Mouse (Mus musculus) midbrain, postnatal 0 days (tissue): ENCODE results near the gene Ddx39b. TPM values are rescaled to one million over a fixed set of nuclear protein-coding genes. Genes with fewer than 3 reads are reported as not detected.

Experiments
- ATAC-seq: fragments of 200-750 bp; cut with Nextera tagmentation; 2 replicates; pipeline ENCODE4 v1.8.0; 2017; ENCODE audit warnings: moderate number of reproducible peaks, mild to moderate bottlenecking, moderate TSS enrichment, moderate library complexity; ENCODE audit not compliant: low FRiP score
- DNase-seq: peaks from one replicate; pipeline ENCODE4 v3.0.0-alpha.2; 2015; ENCODE audit warnings: low spot score
- H3K27ac ChIP-seq: fragments of 300-500 bp; sonication (generic); 2 replicates; pipeline ENCODE4 v1.5.1; 2014; ENCODE audit warnings: low read depth, mild to moderate bottlenecking, low read length, mixed read lengths
- H3K27me3 ChIP-seq: fragments of 300-500 bp; sonication (generic); 2 replicates; pipeline ENCODE4 v1.6.1; 2014; ENCODE audit warnings: low read length, control low read depth, mixed read lengths; ENCODE audit not compliant: insufficient read depth
- H3K36me3 ChIP-seq: fragments of 300-500 bp; sonication (generic); 2 replicates; pipeline ENCODE4 v1.6.1; 2014; ENCODE audit warnings: low read length, control low read depth, mixed read lengths; ENCODE audit not compliant: insufficient read depth
- H3K4me1 ChIP-seq: fragments of 300-500 bp; sonication (generic); 2 replicates; pipeline ENCODE4 v1.6.1; 2014; ENCODE audit warnings: mild to moderate bottlenecking, control low read depth, antibody characterized with exemption, low read length, mixed read lengths; ENCODE audit not compliant: insufficient read depth
- H3K4me2 ChIP-seq: fragments of 300-500 bp; sonication (generic); 2 replicates; pipeline ENCODE4 v1.6.1; 2014; ENCODE audit warnings: low read depth, mild to moderate bottlenecking, low read length, mixed read lengths; ENCODE audit not compliant: poor library complexity, severe bottlenecking
- H3K4me3 ChIP-seq: fragments of 300-500 bp; sonication (generic); 2 replicates; pipeline ENCODE4 v1.5.1; 2014; ENCODE audit warnings: low read depth, mild to moderate bottlenecking, low read length, moderate library complexity
- H3K9ac ChIP-seq: fragments of 300-500 bp; sonication (generic); replicated peaks from 2 replicates; pipeline ENCODE4 v1.6.1; 2014; ENCODE audit warnings: mild to moderate bottlenecking, low read length, moderate library complexity, mixed read lengths; ENCODE audit not compliant: poor library complexity, severe bottlenecking
- H3K9me3 ChIP-seq: fragments of 300-500 bp; sonication (generic); 2 replicates; pipeline ENCODE4 v1.6.1; 2016; ENCODE audit warnings: low read length, control low read depth
- CTCF ChIP-seq: IDR thresholded peaks from 2 replicates; pipeline ENCODE4 v1.5.1; 2016; ENCODE audit warnings: antibody characterized with exemption, mild to moderate bottlenecking
- WGBS: fragments of 180-500 bp; shearing (Covaris S2); extraction: QIAGEN DNeasy Blood & Tissue Kit; methylation state at CpG from one replicate; pipeline ENCODE4 v1.1.7; 2014; 5-methylcytosine and 5-hydroxymethylcytosine counted together
- polyA plus RNA-seq: library from polyadenylated mRNA; unstranded; fragments of >200 nt; fragmentation: Nextera tagmentation; extraction: Ambion mirVana; gene quantifications from 2 replicates; pipeline ENCODE4 v1.2.1, GENCODE M21; 2015
- total RNA-seq: library from RNA; depleted of rRNA; stranded (reverse); fragments of >200 nt; gene quantifications from 2 replicates; pipeline ENCODE4 v1.2.3, GENCODE M21; 2014

The Ddx39b gene
- total and polyA plus RNA-seq, 2 experiments from 2014 or later: 261 to 329 TPM

GRCm38 (mm10) chr17:35257378-35257777, 15.8 kb downstream of the Ddx39b start:
- TF ChIP-seq CTCF: no peak
- no peak overlapping the region for H3K27ac ChIP-seq
- H3K4me2 ChIP-seq: no peak overlapping the region
- no peak overlapping the region for H3K9ac ChIP-seq
- peaks cover 20% of the 10 kb centered on the region for H3K36me3 ChIP-seq
- H3K4me3 ChIP-seq: no peak overlapping the region
- ATAC-seq (no peak), DNase-seq (no peak)
- WGBS: 77% methylated on average over 1 of the region's 1 CpGs
- no peaks in the 10 kb centered on the region for H3K27me3 ChIP-seq
- H3K4me1 ChIP-seq: no peaks in the 10 kb centered on the region
- H3K9me3 ChIP-seq: no peaks in the 10 kb centered on the region

- Histone ChIP-seq H3K9me3 (no peaks in the 10 kb centered on the region), H3K4me3 (no peak overlapping the region), H3K27me3 (no peaks in the 10 kb centered on the region), H3K9ac (no peak overlapping the region), H3K4me2 (peak overlapping the region; percentile 27; the same call in 1 of the 2 replicates), H3K36me3 (peaks cover 14% of the 10 kb centered on the region), H3K27ac (no peak overlapping the region), H3K4me1 (no peaks in the 10 kb centered on the region)
- WGBS: 13% methylated on average over 17 of the region's 17 CpGs
- DNase-seq (peak; percentile 94), ATAC-seq (no peak)
- TF ChIP-seq CTCF: peak; percentile 91
These were observed 16.4 kb downstream of the Ddx39b start for GRCm38 (mm10) chr17:35257824-35258491.

GRCm38 (mm10) chr17:35258492-35259478, 17.2 kb downstream of the Ddx39b start:
- Histone ChIP-seq H3K4me1 (no peaks in the 10 kb centered on the region), H3K27me3 (no peaks in the 10 kb centered on the region), H3K4me2 (no peak overlapping the region), H3K4me3 (no peak overlapping the region), H3K9me3 (no peaks in the 10 kb centered on the region), H3K9ac (no peak overlapping the region), H3K36me3 (peaks cover 6% of the 10 kb centered on the region), H3K27ac (no peak overlapping the region)
- ATAC-seq: no peak
- DNase-seq: no peak
- TF ChIP-seq CTCF: no peak
- 64% methylated on average over 14 of the region's 14 CpGs for WGBS

- H3K4me2 ChIP-seq: no peak overlapping the region
- H3K27me3 ChIP-seq: no peaks in the 10 kb centered on the region
- H3K4me3 ChIP-seq: no peak overlapping the region
- H3K4me1 ChIP-seq: no peaks in the 10 kb centered on the region
- no peak overlapping the region for H3K27ac ChIP-seq
- H3K9me3 ChIP-seq: no peaks in the 10 kb centered on the region
- DNase-seq (no peak), ATAC-seq (no peak)
- H3K36me3 ChIP-seq: no peaks in the 10 kb centered on the region
- H3K9ac ChIP-seq: no peak overlapping the region
- TF ChIP-seq CTCF: no peak
- 69% methylated on average over 4 of the region's 4 CpGs for WGBS
These were observed 18.1 kb downstream of the Ddx39b start for GRCm38 (mm10) chr17:35259621-35260020.

DNA sequence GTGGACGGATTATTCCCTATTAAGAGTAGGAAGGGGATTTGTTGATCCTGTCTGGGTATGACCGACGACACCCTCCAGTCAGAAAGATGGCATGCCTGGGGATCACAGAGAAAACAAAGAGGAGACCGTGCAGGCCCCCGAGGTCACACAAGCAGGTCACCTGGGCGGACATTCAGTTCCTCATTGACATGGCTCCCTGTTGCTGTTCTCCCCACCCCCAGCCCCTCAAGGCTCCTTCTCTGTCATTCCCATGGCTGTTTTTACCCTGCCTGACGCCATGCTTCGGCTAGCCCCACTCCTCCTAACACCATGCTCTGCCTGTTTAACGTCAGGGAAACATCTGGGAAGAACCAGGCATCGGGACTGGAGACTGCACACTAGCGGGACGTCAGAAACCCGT, 20.1 kb downstream of the Ddx39b start:
- no peak overlapping the region for H3K9ac ChIP-seq
- no peaks in the 10 kb centered on the region for H3K36me3 ChIP-seq
- H3K4me2 ChIP-seq: no peak overlapping the region
- H3K9me3 ChIP-seq: no peaks in the 10 kb centered on the region
- no peak overlapping the region for H3K27ac ChIP-seq
- no peaks in the 10 kb centered on the region for H3K27me3 ChIP-seq
- H3K4me1 ChIP-seq: no peaks in the 10 kb centered on the region
- ATAC-seq (no peak), DNase-seq (no peak)
- H3K4me3 ChIP-seq: no peak overlapping the region
- TF ChIP-seq CTCF: no peak
- 65% methylated on average over 13 of the region's 13 CpGs for WGBS
